Mouse (Mus musculus): ENCODE measurements around the gene Hoxa6.

DNA sequence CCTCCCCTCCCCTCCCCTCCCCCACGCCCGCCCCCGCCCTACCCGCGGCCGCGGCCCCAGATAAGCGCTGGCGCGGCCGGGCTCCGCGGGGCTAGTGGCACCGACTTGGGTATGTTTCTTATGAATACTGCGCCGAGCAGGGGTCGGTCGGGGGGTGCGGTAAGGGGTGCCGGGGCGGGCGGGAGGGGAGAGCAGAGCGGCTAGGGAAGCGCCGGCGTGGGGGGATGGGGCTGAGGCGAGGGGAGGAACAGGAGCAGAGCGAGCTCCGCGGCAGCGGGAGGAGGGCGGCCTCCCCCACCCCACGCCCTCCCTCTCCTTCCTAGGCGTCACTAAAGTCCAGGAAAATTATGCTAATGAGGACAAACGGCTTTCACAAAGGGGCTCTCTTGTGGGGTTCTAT lies 32.7 kb downstream of the Hoxa6 start:
- TF ChIP-seq TAL1 (IDR thresholded peaks at IDR 0.05; ENCODE audit: low read length), result no peak
- no peak for TF ChIP-seq GATA1 (IDR thresholded peaks at IDR 0.05; ENCODE audit: low read length)
